ENCODE assay signal across 14 mouse cellular contexts in genomic region chr7:84210585-84211291, GRCm38 (mm10). TPM values are rescaled to one million over a fixed set of nuclear protein-coding genes. Genes with fewer than 3 reads are reported as not detected.
DNase-seq lines count a peak whose midpoint lies in the region; ATAC-seq and TF ChIP-seq lines count a peak whose summit lies in the region.
"Had no signal": no experiment of that assay in that cellular context is flagged by ENCODE, and none has a peak within 500 bp of the region (broad histone marks: within the 10 kb centered on the region; RNA-seq: fewer than 3 reads in every experiment).

No protein-coding gene starts in this region.

- ATAC-seq in forebrain, embryonic 14.5 days: no peak
- ATAC-seq in forebrain, embryonic 12.5 days (ENCODE audit: low FRiP score): no peak
- 0 out of 2 replicates have a peak, but pooled peaks have one; percentile 31 for ATAC-seq in liver, embryonic 11.5 days (replicated peaks; ENCODE audit: low FRiP score)
- 0 out of 2 replicates have a peak, but pooled peaks have one; percentile 48 for ATAC-seq in midbrain, embryonic 15.5 days (replicated peaks)
- ATAC-seq: forebrain, embryonic 15.5 days had no signal

- H3K36me3 ChIP-seq in forebrain, embryonic 14.5 days (ENCODE audit: control insufficient read depth, insufficient read depth, low read length): no peaks in the 10 kb centered on the region
- no peaks in the 10 kb centered on the region for H3K36me3 ChIP-seq in forebrain, embryonic 12.5 days (replicated peaks)
- H3K36me3 ChIP-seq in liver, embryonic 11.5 days (ENCODE audit: control insufficient read depth, insufficient read depth, low read length): no peaks in the 10 kb centered on the region
- H3K36me3 ChIP-seq in midbrain, embryonic 15.5 days (replicated peaks): no peaks in the 10 kb centered on the region
- H3K36me3 ChIP-seq: forebrain, embryonic 15.5 days had no signal

- no peaks in the 10 kb centered on the region for H3K9me3 ChIP-seq in forebrain, embryonic 14.5 days (replicated peaks; ENCODE audit: control insufficient read depth, low read length)
- no peaks in the 10 kb centered on the region for H3K9me3 ChIP-seq in forebrain, embryonic 12.5 days
- H3K9me3 ChIP-seq in liver, embryonic 11.5 days (ENCODE audit: control insufficient read depth, low read length): no peaks in the 10 kb centered on the region
- H3K9me3 ChIP-seq in midbrain, embryonic 15.5 days: no peaks in the 10 kb centered on the region
- H3K9me3 ChIP-seq: forebrain, embryonic 15.5 days had no signal

- no peak overlapping the region for H3K9ac ChIP-seq in forebrain, embryonic 14.5 days (ENCODE audit: low read length)
- H3K9ac ChIP-seq in forebrain, embryonic 12.5 days: no peak overlapping the region
- H3K9ac ChIP-seq in liver, embryonic 11.5 days (ENCODE audit: low read depth, low read length): no peak overlapping the region
- no peak overlapping the region for H3K9ac ChIP-seq in midbrain, embryonic 15.5 days
- H3K9ac ChIP-seq: forebrain, embryonic 15.5 days had no signal

- 37% methylated on average over 10 of the region's 10 CpGs for WGBS in forebrain, embryonic 14.5 days
- WGBS in forebrain, embryonic 12.5 days: 65% methylated on average over 10 of the region's 10 CpGs
- WGBS in liver, embryonic 11.5 days: 35% methylated on average over 10 of the region's 10 CpGs
- 52% methylated on average over 10 of the region's 10 CpGs for WGBS in midbrain, embryonic 15.5 days

- H3K4me2 ChIP-seq in forebrain, embryonic 14.5 days (ENCODE audit: low read length): no peak overlapping the region
- no peak overlapping the region for H3K4me2 ChIP-seq in forebrain, embryonic 12.5 days
- H3K4me2 ChIP-seq in liver, embryonic 11.5 days: no peak overlapping the region
- H3K4me2 ChIP-seq in midbrain, embryonic 15.5 days: no peak overlapping the region
- H3K4me2 ChIP-seq: forebrain, embryonic 15.5 days had no signal

- no peaks in the 10 kb centered on the region for H3K27me3 ChIP-seq in forebrain, embryonic 14.5 days (replicated peaks; ENCODE audit: control insufficient read depth, insufficient read depth, low read length)
- H3K27me3 ChIP-seq in forebrain, embryonic 12.5 days: no peaks in the 10 kb centered on the region
- no peaks in the 10 kb centered on the region for H3K27me3 ChIP-seq in liver, embryonic 11.5 days (replicated peaks; ENCODE audit: control insufficient read depth, insufficient read depth, low read length)
- H3K27me3 ChIP-seq in midbrain, embryonic 15.5 days (replicated peaks): no peaks in the 10 kb centered on the region
- H3K27me3 ChIP-seq: forebrain, embryonic 15.5 days had no signal

- 0 out of 2 replicates have a peak, but pooled peaks cover 5% of the 10 kb centered on the region for H3K4me1 ChIP-seq in forebrain, embryonic 14.5 days (ENCODE audit: control insufficient read depth, insufficient read depth, low read length)
- H3K4me1 ChIP-seq in forebrain, embryonic 12.5 days: 0 out of 2 replicates have a peak, but pooled peaks cover 8% of the 10 kb centered on the region
- H3K4me1 ChIP-seq in liver, embryonic 11.5 days (replicated peaks; ENCODE audit: control insufficient read depth, insufficient read depth, low read length): peaks cover 6% of the 10 kb centered on the region
- H3K4me1 ChIP-seq in cortical plate, adult 2 months (ENCODE audit: control insufficient read depth, insufficient read depth, low read length): peaks cover 2% of the 10 kb centered on the region; the same call in 1 of the 2 replicates
- peaks cover 6% of the 10 kb centered on the region; the same call in 1 of the 2 replicates for H3K4me1 ChIP-seq in midbrain, embryonic 15.5 days

- peak; percentile 6 for DNase-seq in forebrain, embryonic 14.5 days (ENCODE audit: low spot score)
- DNase-seq in liver, embryonic 11.5 days (ENCODE audit: low spot score): no peak
- DNase-seq in liver: no peak
- no peak for DNase-seq in layer of hippocampus, postnatal 10 days (ENCODE audit: low spot score in 2 of 2)
- no peak for DNase-seq in kidney, adult 9 months
- DNase-seq: adrenal gland, postnatal 10 days; cerebellum, postnatal 36 days; gastrocnemius, postnatal 36 days; left cerebral cortex, postnatal 4 days had no signal

- no peak for TF ChIP-seq POLR2A in cortical plate, adult 2 months (IDR thresholded peaks at IDR 0.05; ENCODE audit: extremely low read depth, insufficient read depth, low read length)

- TF ChIP-seq CTCF in cortical plate, adult 2 months (IDR thresholded peaks at IDR 0.05; ENCODE audit: extremely low read depth, insufficient read depth, low read length): no peak

- 0 out of 2 replicates have a peak overlapping the region, but pooled peaks have one; percentile 24 for H3K27ac ChIP-seq in forebrain, embryonic 14.5 days (ENCODE audit: low read depth, low read length)
- no peak overlapping the region for H3K27ac ChIP-seq in forebrain, embryonic 12.5 days
- no peak overlapping the region for H3K27ac ChIP-seq in liver, embryonic 11.5 days (ENCODE audit: low read depth, low read length)
- peak overlapping the region; percentile 59 for H3K27ac ChIP-seq in cortical plate, adult 2 months (ENCODE audit: insufficient read depth, low read length)
- H3K27ac ChIP-seq in midbrain, embryonic 15.5 days: 0 out of 2 replicates have a peak overlapping the region, but pooled peaks have one; percentile 4
- H3K27ac ChIP-seq: forebrain, embryonic 15.5 days; kidney, postnatal 0 days had no signal

- H3K4me3 ChIP-seq in forebrain, embryonic 14.5 days (ENCODE audit: low read depth, low read length): no peak overlapping the region
- no peak overlapping the region for H3K4me3 ChIP-seq in forebrain, embryonic 12.5 days (replicated peaks)
- H3K4me3 ChIP-seq in liver, embryonic 11.5 days (ENCODE audit: low read depth, low read length): no peak overlapping the region
- no peak overlapping the region for H3K4me3 ChIP-seq in cortical plate, adult 2 months (ENCODE audit: insufficient read depth, low read length)
- H3K4me3 ChIP-seq in midbrain, embryonic 15.5 days: no peak overlapping the region
- H3K4me3 ChIP-seq: forebrain, embryonic 15.5 days had no signal

RNA-seq across cellular contexts. Expression of gene Abhd17c, which starts 59.0 kb away (rescaled TPM):
- polyA plus RNA-seq in forebrain, embryonic 14.5 days (2014; fragmentation: Nextera tagmentation; extraction: Ambion mirVana): 20.7 and 20.9 TPM in 2 replicates
- 37.8 and 71.4 TPM in 2 replicates for polyA plus RNA-seq in forebrain, embryonic 12.5 days (2016; fragmentation: Nextera tagmentation; extraction: Ambion mirVana)
- polyA plus RNA-seq in liver, embryonic 11.5 days (2014; fragmentation: Nextera tagmentation; extraction: Ambion mirVana): 41.3 and 45.7 TPM in 2 replicates
- 33.2 and 35.1 TPM in 2 replicates for polyA plus RNA-seq in cortical plate, adult 2 months (2012; rRNA removed)
- 69.9 and 74.4 TPM in 2 replicates for polyA plus RNA-seq in midbrain, embryonic 15.5 days (2015; fragmentation: Nextera tagmentation; extraction: Ambion mirVana)
- 10 to 100 TPM; 76.7 to 78.2 TPM for total RNA-seq in layer of hippocampus, postnatal 10 days (2021)

Comparison
In these comparisons a context has a peak if more than half of its experiments do, and no peak if none do; other contexts are left out.
1. H3K27ac ChIP-seq: peak in forebrain, embryonic 14.5 days (single experiment), cortical plate, adult 2 months (single experiment) and midbrain, embryonic 15.5 days (single experiment); none in forebrain, embryonic 12.5 days (single experiment) and liver, embryonic 11.5 days (single experiment).
2. ATAC-seq: peak in liver, embryonic 11.5 days (single experiment) and midbrain, embryonic 15.5 days (single experiment); none in forebrain, embryonic 14.5 days (single experiment) and forebrain, embryonic 12.5 days (single experiment).